Mouse (Mus musculus) neural tube, embryonic 13.5 days (tissue): ENCODE measurements around the gene Gpt2. TPM values are rescaled to one million over a fixed set of nuclear protein-coding genes. Genes with fewer than 3 reads are reported as not detected.
A peak's percentile ranks its signal among the peaks of the same experiment; 100 is the strongest.

Source experiments
- ATAC-seq: fragments of 200-750 bp; cut with Nextera tagmentation; 2 replicates; pipeline ENCODE4 v1.8.0; 2017; ENCODE audit warnings: low read depth, mild to moderate bottlenecking, moderate TSS enrichment, moderate library complexity
- H3K27ac ChIP-seq: fragments of 300-500 bp; sonication (generic); replicated peaks from 2 replicates; pipeline ENCODE4 v1.5.1; 2015; ENCODE audit warnings: moderate library complexity, mild to moderate bottlenecking, inconsistent platforms
- H3K27me3 ChIP-seq: fragments of 300-500 bp; sonication (generic); 2 replicates; pipeline ENCODE4 v1.6.1; 2015; ENCODE audit warnings: mild to moderate bottlenecking, inconsistent platforms
- H3K36me3 ChIP-seq: fragments of 300-500 bp; sonication (generic); 2 replicates; pipeline ENCODE4 v1.6.1; 2015; ENCODE audit warnings: mild to moderate bottlenecking, inconsistent platforms
- H3K4me1 ChIP-seq: fragments of 300-500 bp; sonication (generic); replicated peaks from 2 replicates; pipeline ENCODE4 v1.6.1; 2015; ENCODE audit warnings: inconsistent platforms
- H3K4me2 ChIP-seq: fragments of 300-500 bp; sonication (generic); 2 replicates; pipeline ENCODE4 v1.6.1; 2015; ENCODE audit warnings: inconsistent platforms, mild to moderate bottlenecking, moderate library complexity
- H3K4me3 ChIP-seq: fragments of 300-500 bp; sonication (generic); 2 replicates; pipeline ENCODE4 v1.5.1; 2015; ENCODE audit warnings: mild to moderate bottlenecking, inconsistent platforms
- H3K9ac ChIP-seq: fragments of 300-500 bp; sonication (generic); 2 replicates; pipeline ENCODE4 v1.6.1; 2015; ENCODE audit warnings: moderate library complexity, mild to moderate bottlenecking, inconsistent platforms
- H3K9me3 ChIP-seq: fragments of 300-500 bp; sonication (generic); 2 replicates; pipeline ENCODE4 v1.6.1; 2016; ENCODE audit warnings: inconsistent platforms
- WGBS: fragments of 180-500 bp; shearing (Covaris S2); methylation state at CpG from one replicate; pipeline ENCODE4 v1.1.7; 2015; 5-methylcytosine and 5-hydroxymethylcytosine counted together
- polyA plus RNA-seq: library from polyadenylated mRNA; unstranded; fragments of >200 nt; fragmentation: Nextera tagmentation; extraction: Ambion mirVana; gene quantifications from 2 replicates; pipeline ENCODE4 v1.2.1, GENCODE M21; 2015

Gene Gpt2
- polyA plus RNA-seq, 1 experiment from 2014 or later: 53.1 TPM

GRCm38 (mm10) chr8:85489546-85489945, 2.8 kb upstream of the Gpt2 start:
- WGBS: 96% methylated on average over 8 of the region's 8 CpGs
- Histone ChIP-seq H3K4me1 (peaks cover 16% of the 10 kb centered on the region), H3K27me3 (no peaks in the 10 kb centered on the region), H3K9ac (no peak overlapping the region), H3K4me3 (no peak overlapping the region), H3K4me2 (no peak overlapping the region), H3K36me3 (no peaks in the 10 kb centered on the region), H3K27ac (no peak overlapping the region), H3K9me3 (0 out of 2 replicates have a peak, but pooled peaks cover 2% of the 10 kb centered on the region)
- no peak for ATAC-seq

GRCm38 (mm10) chr8:85492940-85493931, 860 bp downstream of the Gpt2 start:
- 8% methylated on average over 48 of the region's 49 CpGs for WGBS
- peak overlapping the region; percentile 75 for H3K27ac ChIP-seq
- peaks cover 31% of the 10 kb centered on the region for H3K4me1 ChIP-seq

GRCm38 (mm10) chr8:85496125-85496524, 3.7 kb downstream of the Gpt2 start:
- H3K4me2 ChIP-seq: no peak overlapping the region
- peaks cover 55% of the 10 kb centered on the region for H3K4me1 ChIP-seq
- peaks cover 11% of the 10 kb centered on the region; the same call in 1 of the 2 replicates for H3K36me3 ChIP-seq
- H3K9me3 ChIP-seq: no peaks in the 10 kb centered on the region
- H3K4me3 ChIP-seq: no peak overlapping the region
- H3K9ac ChIP-seq: no peak overlapping the region
- no peak for ATAC-seq
- H3K27me3 ChIP-seq: no peaks in the 10 kb centered on the region
- no peak overlapping the region for H3K27ac ChIP-seq
- WGBS: 89% methylated on average over 5 of the region's 5 CpGs

More at GRCm38 (mm10) chr8:85492940-85493931, 860 bp downstream of the Gpt2 start:
- peak overlapping the region; percentile 91 for H3K9ac ChIP-seq
- ATAC-seq: peak; percentile 60
- no peaks in the 10 kb centered on the region for H3K9me3 ChIP-seq
- H3K4me3 ChIP-seq: peak overlapping the region; percentile 90
- peak overlapping the region; percentile 89 for H3K4me2 ChIP-seq
- H3K27me3 ChIP-seq: no peaks in the 10 kb centered on the region
- H3K36me3 ChIP-seq: peaks cover 11% of the 10 kb centered on the region; the same call in 1 of the 2 replicates

GRCm38 (mm10) chr8:85496778-85497177, 4.4 kb downstream of the Gpt2 start:
- H3K4me2 ChIP-seq: no peak overlapping the region
- peaks cover 61% of the 10 kb centered on the region for H3K4me1 ChIP-seq
- 93% methylated on average over 4 of the region's 4 CpGs for WGBS

GRCm38 (mm10) chr8:85498577-85498976, 6.2 kb downstream of the Gpt2 start:
- peaks cover 18% of the 10 kb centered on the region; the same call in 1 of the 2 replicates for H3K36me3 ChIP-seq
- peak overlapping the region; percentile 72 for H3K27ac ChIP-seq
- H3K4me1 ChIP-seq: peaks cover 65% of the 10 kb centered on the region

More at GRCm38 (mm10) chr8:85496778-85497177, 4.4 kb downstream of the Gpt2 start:
- H3K36me3 ChIP-seq: peaks cover 11% of the 10 kb centered on the region; the same call in 1 of the 2 replicates
- no peaks in the 10 kb centered on the region for H3K9me3 ChIP-seq
- H3K27ac ChIP-seq: no peak overlapping the region
- H3K4me3 ChIP-seq: no peak overlapping the region
- no peaks in the 10 kb centered on the region for H3K27me3 ChIP-seq
- no peak for ATAC-seq
- H3K9ac ChIP-seq: no peak overlapping the region

GRCm38 (mm10) chr8:85500460-85500859, 8.1 kb downstream of the Gpt2 start:
- peaks cover 47% of the 10 kb centered on the region for H3K4me1 ChIP-seq
- 81% methylated on average over 10 of the region's 10 CpGs for WGBS
- peak overlapping the region; percentile 26; the same call in 1 of the 2 replicates for H3K9ac ChIP-seq
- no peak for ATAC-seq
- peak overlapping the region; percentile 89 for H3K27ac ChIP-seq
- no peaks in the 10 kb centered on the region for H3K9me3 ChIP-seq
- H3K4me2 ChIP-seq: 0 out of 2 replicates have a peak overlapping the region, but pooled peaks have one; percentile 7
- peaks cover 34% of the 10 kb centered on the region for H3K36me3 ChIP-seq
- no peaks in the 10 kb centered on the region for H3K27me3 ChIP-seq
- no peak overlapping the region for H3K4me3 ChIP-seq

More at GRCm38 (mm10) chr8:85498577-85498976, 6.2 kb downstream of the Gpt2 start:
- ATAC-seq: no peak
- Histone ChIP-seq H3K4me3 (no peak overlapping the region), H3K4me2 (no peak overlapping the region), H3K9me3 (no peaks in the 10 kb centered on the region), H3K9ac (no peak overlapping the region), H3K27me3 (no peaks in the 10 kb centered on the region)
- WGBS: 10% methylated on average over 2 of the region's 2 CpGs

GRCm38 (mm10) chr8:85500955-85501685, 8.7 kb downstream of the Gpt2 start:
- H3K4me1 ChIP-seq: peaks cover 41% of the 10 kb centered on the region
- H3K27ac ChIP-seq: peak overlapping the region; percentile 89
- H3K4me3 ChIP-seq: no peak overlapping the region
- H3K4me2 ChIP-seq: 0 out of 2 replicates have a peak overlapping the region, but pooled peaks have one; percentile 7
- 47% methylated on average over 11 of the region's 11 CpGs for WGBS
- peak; percentile 92 for ATAC-seq
- peaks cover 41% of the 10 kb centered on the region for H3K36me3 ChIP-seq
- no peak overlapping the region for H3K9ac ChIP-seq
- H3K9me3 ChIP-seq: no peaks in the 10 kb centered on the region
- no peaks in the 10 kb centered on the region for H3K27me3 ChIP-seq

- 75% methylated on average over 2 of the region's 2 CpGs for WGBS
- H3K9ac ChIP-seq: no peak overlapping the region; the same call in 1 of the 2 replicates
- peaks cover 45% of the 10 kb centered on the region for H3K36me3 ChIP-seq
- H3K4me2 ChIP-seq: no peak overlapping the region
- peak overlapping the region; percentile 89 for H3K27ac ChIP-seq
- no peak overlapping the region for H3K4me3 ChIP-seq
- no peak for ATAC-seq
- no peaks in the 10 kb centered on the region for H3K27me3 ChIP-seq
- peaks cover 41% of the 10 kb centered on the region for H3K4me1 ChIP-seq
- no peaks in the 10 kb centered on the region for H3K9me3 ChIP-seq
Measured at GRCm38 (mm10) chr8:85502381-85502780, 10.0 kb downstream of the Gpt2 start.

GRCm38 (mm10) chr8:85503065-85503464, 10.7 kb downstream of the Gpt2 start:
- ATAC-seq: no peak
- H3K27ac ChIP-seq: no peak overlapping the region
- peaks cover 41% of the 10 kb centered on the region for H3K4me1 ChIP-seq
- H3K4me2 ChIP-seq: no peak overlapping the region
- no peak overlapping the region for H3K4me3 ChIP-seq
- no peaks in the 10 kb centered on the region for H3K9me3 ChIP-seq
- no peak overlapping the region for H3K9ac ChIP-seq
- H3K36me3 ChIP-seq: peaks cover 52% of the 10 kb centered on the region
- 69% methylated on average over 3 of the region's 3 CpGs for WGBS
- H3K27me3 ChIP-seq: no peaks in the 10 kb centered on the region

GRCm38 (mm10) chr8:85504704-85505103, 12.3 kb downstream of the Gpt2 start:
- H3K4me3 ChIP-seq: no peak overlapping the region
- H3K4me1 ChIP-seq: peaks cover 30% of the 10 kb centered on the region
- no peaks in the 10 kb centered on the region for H3K27me3 ChIP-seq
- no peaks in the 10 kb centered on the region for H3K9me3 ChIP-seq
- peaks cover 68% of the 10 kb centered on the region for H3K36me3 ChIP-seq
- H3K27ac ChIP-seq: no peak overlapping the region
- H3K4me2 ChIP-seq: no peak overlapping the region
- WGBS: 93% methylated on average over 6 of the region's 6 CpGs
- no peak overlapping the region for H3K9ac ChIP-seq
- ATAC-seq: no peak

- H3K9ac ChIP-seq: no peak overlapping the region
- no peak for ATAC-seq
- H3K36me3 ChIP-seq: peaks cover 88% of the 10 kb centered on the region
- H3K4me3 ChIP-seq: no peak overlapping the region
- WGBS: 74% methylated on average over 4 of the region's 4 CpGs
- H3K4me1 ChIP-seq: peaks cover 12% of the 10 kb centered on the region
- H3K27me3 ChIP-seq: no peaks in the 10 kb centered on the region
- no peaks in the 10 kb centered on the region for H3K9me3 ChIP-seq
- H3K27ac ChIP-seq: no peak overlapping the region
- no peak overlapping the region for H3K4me2 ChIP-seq
Measured at GRCm38 (mm10) chr8:85506620-85507019, 14.2 kb downstream of the Gpt2 start.
